Mouse (Mus musculus) kidney, embryonic 16.5 days (tissue): Measurements from ENCODE around the gene Hmgn5. TPM values are rescaled to one million over a fixed set of nuclear protein-coding genes. Genes with fewer than 3 reads are reported as not detected.

ENCODE experiments used
- ATAC-seq: fragments of 200-750 bp; cut with Nextera tagmentation; 2 replicates; pipeline ENCODE4 v1.8.0; 2017; ENCODE audit warnings: moderate TSS enrichment; ENCODE audit not compliant: low FRiP score, low TSS enrichment
- H3K27ac ChIP-seq: fragments of 300-500 bp; sonication (generic); 2 replicates; pipeline ENCODE4 v1.5.1; 2014; ENCODE audit warnings: low read length
- H3K27me3 ChIP-seq: fragments of 300-500 bp; sonication (generic); 2 replicates; pipeline ENCODE4 v1.6.1; 2014; ENCODE audit warnings: low read length, control low read depth, mixed read lengths; ENCODE audit not compliant: insufficient read depth
- H3K36me3 ChIP-seq: fragments of 300-500 bp; sonication (generic); 2 replicates; pipeline ENCODE4 v1.6.1; 2014; ENCODE audit warnings: low read length, control low read depth, mixed read lengths; ENCODE audit not compliant: insufficient read depth
- H3K4me1 ChIP-seq: fragments of 300-500 bp; sonication (generic); 2 replicates; pipeline ENCODE4 v1.6.1; 2014; ENCODE audit warnings: low read length, control low read depth, mixed read lengths; ENCODE audit not compliant: insufficient read depth
- H3K4me2 ChIP-seq: fragments of 300-500 bp; sonication (generic); replicated peaks from 2 replicates; pipeline ENCODE4 v1.6.1; 2014; ENCODE audit warnings: low read depth, low read length
- H3K4me3 ChIP-seq: fragments of 300-500 bp; sonication (generic); 2 replicates; pipeline ENCODE4 v1.5.1; 2014; ENCODE audit warnings: mild to moderate bottlenecking, low read length
- H3K9ac ChIP-seq: fragments of 300-500 bp; sonication (generic); replicated peaks from 2 replicates; pipeline ENCODE4 v1.6.1; 2014; ENCODE audit warnings: low read length
- H3K9me3 ChIP-seq: fragments of 300-500 bp; sonication (generic); 2 replicates; pipeline ENCODE4 v1.6.1; 2016; ENCODE audit warnings: low read length, control low read depth
- WGBS: fragments of 180-500 bp; shearing (Covaris S2); extraction: QIAGEN DNeasy Blood & Tissue Kit; methylation state at CpG from one replicate; pipeline ENCODE4 v1.1.7; 2014; 5-methylcytosine and 5-hydroxymethylcytosine counted together
- polyA plus RNA-seq: library from polyadenylated mRNA; unstranded; fragments of >200 nt; fragmentation: Nextera tagmentation; extraction: Ambion mirVana; gene quantifications from 2 replicates; pipeline ENCODE4 v1.2.1, GENCODE M21; 2015

The Hmgn5 gene
- polyA plus RNA-seq = 19.7 and 26.5 TPM in 2 replicates

DNA sequence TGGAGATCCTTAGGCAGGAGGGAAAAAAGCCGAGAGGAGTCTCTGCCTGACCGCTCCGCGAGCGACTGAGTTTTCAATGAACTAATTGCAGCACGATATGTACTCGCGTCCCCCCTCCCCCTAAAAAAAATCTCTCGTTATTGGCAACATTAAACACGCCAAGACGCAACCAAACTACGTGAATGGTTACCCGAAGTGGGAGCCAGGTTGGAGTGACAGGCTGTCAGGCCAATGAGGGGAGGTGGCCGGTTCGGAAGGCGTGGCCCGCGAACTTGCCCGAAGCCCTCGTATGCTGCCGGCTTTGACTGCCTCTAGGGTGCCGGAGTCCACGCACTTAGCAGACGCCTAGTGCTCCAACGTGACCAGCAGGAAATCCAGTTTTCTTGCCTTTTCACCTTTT, at the start of gene Hmgn5:
Gene Hmgn5, minus strand, starts transcription at position 122 of the 400 bp plus-strand sequence.
- peak; percentile 99 for ATAC-seq
- Histone ChIP-seq H3K9me3 (no peaks in the 10 kb centered on the region), H3K4me1 (no peaks in the 10 kb centered on the region), H3K9ac (peak within 1 kb of the TSS; percentile 62), H3K27ac (peak within 1 kb of the TSS; percentile 85), H3K36me3 (no peaks in the 10 kb centered on the region), H3K4me3 (peak within 1 kb of the TSS; percentile 59), H3K27me3 (no peaks in the 10 kb centered on the region), H3K4me2 (peak within 1 kb of the TSS; percentile 47)
- 30% methylated on average over 25 of the region's 25 CpGs for WGBS

DNA sequence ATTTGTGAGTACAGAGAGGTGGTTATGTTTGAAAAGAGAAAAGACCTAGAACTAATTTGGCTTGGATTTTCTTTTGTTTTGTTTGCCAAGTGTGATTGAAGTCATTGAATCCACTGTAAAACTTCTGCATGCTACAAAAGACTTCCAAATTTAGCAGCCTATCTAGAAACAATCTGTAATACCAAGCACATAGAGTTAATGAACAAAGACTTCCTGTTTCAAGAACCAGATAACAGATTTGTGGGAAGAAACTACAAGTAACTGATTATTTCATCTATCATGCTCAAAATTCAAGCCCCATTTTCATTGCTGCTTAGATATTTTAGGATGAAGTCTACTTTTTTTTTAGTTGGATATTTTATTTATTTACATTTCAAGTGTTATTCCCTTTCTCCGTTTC, 34.6 kb upstream of the Hmgn5 start:
- no peaks in the 10 kb centered on the region for H3K36me3 ChIP-seq
- H3K4me3 ChIP-seq = no peak overlapping the region
- no peak overlapping the region for H3K9ac ChIP-seq
- no peaks in the 10 kb centered on the region for H3K4me1 ChIP-seq
- WGBS = 60% methylated on average over 1 of the region's 1 CpGs
- no peaks in the 10 kb centered on the region for H3K9me3 ChIP-seq
- no peak overlapping the region for H3K4me2 ChIP-seq
- no peaks in the 10 kb centered on the region for H3K27me3 ChIP-seq
- no peak overlapping the region for H3K27ac ChIP-seq
- ATAC-seq = no peak

- ATAC-seq = no peak
- H3K9ac ChIP-seq = no peak overlapping the region
- no peaks in the 10 kb centered on the region for H3K27me3 ChIP-seq
- H3K4me1 ChIP-seq = no peaks in the 10 kb centered on the region
- no peak overlapping the region for H3K27ac ChIP-seq
- H3K4me3 ChIP-seq = no peak overlapping the region
- H3K4me2 ChIP-seq = no peak overlapping the region
- H3K9me3 ChIP-seq = 0 out of 2 replicates have a peak, but pooled peaks cover 2% of the 10 kb centered on the region
- 54% methylated on average over 1 of the region's 1 CpGs for WGBS
- no peaks in the 10 kb centered on the region for H3K36me3 ChIP-seq
These were observed 13.0 kb upstream of the Hmgn5 start for GRCm38 (mm10) chrX:109026224-109026623.

- Histone ChIP-seq H3K4me2 (no peak overlapping the region), H3K27me3 (no peaks in the 10 kb centered on the region), H3K4me1 (no peaks in the 10 kb centered on the region), H3K27ac (no peak overlapping the region), H3K9me3 (no peaks in the 10 kb centered on the region), H3K9ac (no peak overlapping the region), H3K4me3 (no peak overlapping the region), H3K36me3 (no peaks in the 10 kb centered on the region)
- ATAC-seq = no peak
- 59% methylated on average over 2 of the region's 2 CpGs for WGBS
These were observed 7.7 kb upstream of the Hmgn5 start for GRCm38 (mm10) chrX:109020858-109021257.

DNA sequence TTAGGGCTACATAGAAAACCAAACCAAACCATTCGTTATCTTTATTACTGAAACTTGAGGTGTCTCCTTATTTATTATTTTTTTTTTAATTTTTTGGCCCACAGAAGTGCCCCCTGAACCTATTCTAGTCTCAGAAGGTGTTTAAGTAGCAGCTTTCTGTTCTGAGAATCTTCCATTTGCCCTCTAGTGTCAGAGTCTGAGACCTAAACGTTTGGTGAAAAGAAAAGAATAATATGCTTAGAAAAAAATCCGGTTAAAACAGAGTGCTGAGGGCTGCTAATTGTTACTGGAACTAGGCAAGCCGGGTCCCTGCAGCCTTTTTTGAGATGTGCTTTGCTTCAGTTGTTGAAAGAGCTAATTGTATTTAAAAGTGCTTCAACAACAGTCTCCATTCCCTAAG, 962 bp upstream of the Hmgn5 start:
- 33% methylated on average over 4 of the region's 4 CpGs for WGBS
- peak overlapping the region; percentile 62 for H3K9ac ChIP-seq
- H3K27ac ChIP-seq = no peak overlapping the region

DNA sequence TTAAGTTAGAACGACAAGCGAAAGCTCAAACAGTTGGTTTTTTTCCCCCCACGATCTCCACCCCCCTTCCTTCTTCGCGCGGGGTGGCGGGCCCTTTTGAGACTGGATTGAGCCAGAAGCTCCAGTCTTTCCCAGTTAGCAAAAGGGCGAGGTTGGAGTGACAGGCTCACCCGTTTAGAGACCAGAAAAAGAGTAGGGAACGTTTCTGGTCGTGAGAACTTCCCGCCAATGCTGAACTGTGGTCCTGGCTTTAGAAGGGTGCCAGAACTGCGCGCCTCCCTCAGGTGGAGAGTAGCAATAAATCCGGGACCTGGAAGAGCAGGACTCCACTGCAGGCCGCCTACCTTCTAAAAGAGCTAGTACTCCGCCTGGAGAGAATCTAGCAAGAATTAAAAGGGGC, 482 bp upstream of the Hmgn5 start:
- peak; percentile 90 for ATAC-seq

More for the DNA sequence above, 962 bp upstream of the Hmgn5 start:
- Histone ChIP-seq H3K36me3 (no peaks in the 10 kb centered on the region), H3K4me1 (no peaks in the 10 kb centered on the region), H3K4me2 (peak overlapping the region; percentile 47), H3K4me3 (peak overlapping the region; percentile 59), H3K9me3 (no peaks in the 10 kb centered on the region), H3K27me3 (no peaks in the 10 kb centered on the region)
- no peak for ATAC-seq

DNA sequence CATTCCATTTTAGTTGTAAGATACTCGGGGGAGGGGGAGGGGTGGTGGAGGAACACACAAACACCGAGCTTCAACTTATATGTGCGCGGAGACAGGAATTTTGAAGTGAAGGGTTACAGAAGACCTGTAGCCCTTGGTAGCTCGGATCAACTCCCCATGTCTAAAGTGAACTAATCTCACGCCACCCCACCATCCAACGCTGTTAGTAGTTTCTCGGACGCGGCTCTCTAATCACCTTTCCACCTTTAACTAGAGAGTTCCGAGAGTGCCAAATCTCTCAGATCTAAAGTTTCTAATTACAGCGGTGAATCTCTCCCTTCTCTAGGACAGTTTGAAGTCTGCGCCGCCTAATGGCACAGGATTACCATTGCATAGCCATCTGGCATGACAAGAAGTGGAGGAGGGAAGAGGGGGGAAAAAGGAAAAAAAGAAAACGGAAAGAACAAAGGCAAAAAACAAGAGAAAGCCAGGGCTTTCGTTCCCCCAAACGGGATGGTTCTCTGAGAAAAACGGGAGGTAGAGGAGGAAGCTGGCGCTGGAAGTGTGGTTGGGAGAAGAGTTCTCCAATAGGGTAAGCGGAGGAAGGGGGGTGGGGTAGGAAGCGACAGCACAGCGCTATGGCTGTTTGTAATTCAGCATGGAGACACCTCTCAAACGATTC, 703 bp downstream of the Hmgn5 start:
- Histone ChIP-seq H3K27me3 (no peaks in the 10 kb centered on the region), H3K9me3 (no peaks in the 10 kb centered on the region), H3K9ac (peak overlapping the region; percentile 61), H3K4me1 (no peaks in the 10 kb centered on the region), H3K4me2 (peak overlapping the region; percentile 47), H3K4me3 (peak overlapping the region; percentile 59), H3K27ac (peak overlapping the region; percentile 76), H3K36me3 (no peaks in the 10 kb centered on the region)
- ATAC-seq = peak; percentile 82; the same call in 1 of the 2 replicates
- WGBS = 20% methylated on average over 23 of the region's 23 CpGs

More for the DNA sequence above, 482 bp upstream of the Hmgn5 start:
- Histone ChIP-seq H3K27ac (peak overlapping the region; percentile 85), H3K36me3 (no peaks in the 10 kb centered on the region), H3K4me3 (peak overlapping the region; percentile 59), H3K9ac (peak overlapping the region; percentile 62), H3K4me2 (peak overlapping the region; percentile 47), H3K27me3 (no peaks in the 10 kb centered on the region), H3K4me1 (no peaks in the 10 kb centered on the region), H3K9me3 (no peaks in the 10 kb centered on the region)
- WGBS = 26% methylated on average over 17 of the region's 17 CpGs

- peak overlapping the region; percentile 59 for H3K4me3 ChIP-seq
- H3K27me3 ChIP-seq = no peaks in the 10 kb centered on the region
- H3K36me3 ChIP-seq = no peaks in the 10 kb centered on the region
- H3K4me1 ChIP-seq = no peaks in the 10 kb centered on the region
- H3K9ac ChIP-seq = peak overlapping the region; percentile 61; the same call in 1 of the 2 replicates
- ATAC-seq = no peak
- H3K4me2 ChIP-seq = peak overlapping the region; percentile 47
- no peaks in the 10 kb centered on the region for H3K9me3 ChIP-seq
- WGBS = 42% methylated on average over 13 of the region's 13 CpGs
- no peak overlapping the region for H3K27ac ChIP-seq
These were observed 1.5 kb downstream of the Hmgn5 start for GRCm38 (mm10) chrX:109011611-109012185.

GRCm38 (mm10) chrX:109001277-109001676, 11.9 kb downstream of the Hmgn5 start:
- H3K4me2 ChIP-seq = no peak overlapping the region
- H3K27ac ChIP-seq = no peak overlapping the region
- H3K36me3 ChIP-seq = no peaks in the 10 kb centered on the region
- no peak for ATAC-seq
- no peaks in the 10 kb centered on the region for H3K27me3 ChIP-seq
- no peak overlapping the region for H3K9ac ChIP-seq
- H3K9me3 ChIP-seq = no peaks in the 10 kb centered on the region
- 68% methylated on average over 4 of the region's 4 CpGs for WGBS
- no peak overlapping the region for H3K4me3 ChIP-seq
- no peaks in the 10 kb centered on the region for H3K4me1 ChIP-seq
